Mouse (Mus musculus) splenic B cell, adult 2 months (primary cell): Measurements from ENCODE around the gene Gm5136.

Experiments used
- DNase-seq: peaks from one replicate; pipeline ENCODE4 v3.0.0-alpha.2; 2011; ENCODE audit warnings: low read depth, low spot score
- H3K27me3 ChIP-seq: 2 replicates; pipeline ENCODE4 v1.6.1; 2012; ENCODE audit warnings: mild to moderate bottlenecking, low read length, moderate library complexity, mixed read lengths; ENCODE audit not compliant: control insufficient read depth, poor library complexity, insufficient read depth, severe bottlenecking
- H3K36me3 ChIP-seq: 2 replicates; pipeline ENCODE4 v1.6.1; 2012; ENCODE audit warnings: mild to moderate bottlenecking, low read length, moderate library complexity, mixed read lengths; ENCODE audit not compliant: control insufficient read depth, poor library complexity, insufficient read depth, severe bottlenecking

Gene Gm5136

GRCm38 (mm10) chr10:108660295-108660694 is 39.7 kb downstream of the Gm5136 start:
- Histone ChIP-seq H3K36me3 (no peaks in the 10 kb centered on the region), H3K27me3 (no peaks in the 10 kb centered on the region)
- no peak for DNase-seq

GRCm38 (mm10) chr10:108658300-108658699 is 41.7 kb downstream of the Gm5136 start:
- DNase-seq = no peak
- H3K27me3 ChIP-seq = no peaks in the 10 kb centered on the region
- H3K36me3 ChIP-seq = no peaks in the 10 kb centered on the region

- no peak for DNase-seq
- no peaks in the 10 kb centered on the region for H3K36me3 ChIP-seq
- H3K27me3 ChIP-seq = no peaks in the 10 kb centered on the region
Observed at GRCm38 (mm10) chr10:108657669-108658068, 42.3 kb downstream of the Gm5136 start.

GRCm38 (mm10) chr10:108656898-108657297 is 43.1 kb downstream of the Gm5136 start:
- Histone ChIP-seq H3K27me3 (no peaks in the 10 kb centered on the region), H3K36me3 (no peaks in the 10 kb centered on the region)
- no peak for DNase-seq

- DNase-seq = no peak
- no peaks in the 10 kb centered on the region for H3K27me3 ChIP-seq
Observed at GRCm38 (mm10) chr10:108655074-108655473, 44.9 kb downstream of the Gm5136 start.

GRCm38 (mm10) chr10:108652831-108653230 is 47.1 kb downstream of the Gm5136 start:
- H3K27me3 ChIP-seq = no peaks in the 10 kb centered on the region
- H3K36me3 ChIP-seq = no peaks in the 10 kb centered on the region
- DNase-seq = no peak

More at GRCm38 (mm10) chr10:108655074-108655473, 44.9 kb downstream of the Gm5136 start:
- no peaks in the 10 kb centered on the region for H3K36me3 ChIP-seq

GRCm38 (mm10) chr10:108652066-108652465 is 47.9 kb downstream of the Gm5136 start:
- Histone ChIP-seq H3K27me3 (no peaks in the 10 kb centered on the region), H3K36me3 (no peaks in the 10 kb centered on the region)
- no peak for DNase-seq

GRCm38 (mm10) chr10:108649174-108649573 is 50.8 kb downstream of the Gm5136 start:
- DNase-seq = no peak
- Histone ChIP-seq H3K36me3 (no peaks in the 10 kb centered on the region), H3K27me3 (no peaks in the 10 kb centered on the region)
